Mouse (Mus musculus) kidney, postnatal 25 days (tissue): ENCODE results near the gene Prr22.

Source experiments
- DNase-seq, 2 experiments: peaks; one replicate each; pipeline ENCODE4 v3.0.0; 2021; ENCODE audit warnings: mixed read lengths in 2 of 2

The Prr22 gene

DNA sequence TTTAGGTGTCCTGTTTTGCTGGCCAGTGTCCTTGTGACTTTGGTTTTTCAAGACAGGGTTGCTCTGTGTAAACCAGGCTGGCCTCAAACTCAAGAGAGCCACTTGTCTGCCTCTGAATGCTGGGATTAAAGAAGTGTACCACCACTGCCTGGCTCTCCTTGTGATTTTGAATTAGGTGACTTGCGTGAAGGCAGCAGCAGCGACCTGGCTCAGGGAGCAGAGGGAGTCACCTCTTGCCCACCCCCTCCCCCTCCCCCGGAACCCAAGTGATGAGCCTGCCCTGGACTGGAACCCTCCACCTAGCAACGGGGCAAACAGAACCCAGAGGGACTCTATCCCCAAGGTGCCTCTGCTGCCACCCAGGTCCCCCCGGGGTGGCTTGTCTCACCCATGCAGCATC lies at the start of gene Prr22:
Gene Prr22, plus strand, starts transcription at position 301 of the 400 bp plus-strand sequence.
- DNase-seq: no peak

DNA sequence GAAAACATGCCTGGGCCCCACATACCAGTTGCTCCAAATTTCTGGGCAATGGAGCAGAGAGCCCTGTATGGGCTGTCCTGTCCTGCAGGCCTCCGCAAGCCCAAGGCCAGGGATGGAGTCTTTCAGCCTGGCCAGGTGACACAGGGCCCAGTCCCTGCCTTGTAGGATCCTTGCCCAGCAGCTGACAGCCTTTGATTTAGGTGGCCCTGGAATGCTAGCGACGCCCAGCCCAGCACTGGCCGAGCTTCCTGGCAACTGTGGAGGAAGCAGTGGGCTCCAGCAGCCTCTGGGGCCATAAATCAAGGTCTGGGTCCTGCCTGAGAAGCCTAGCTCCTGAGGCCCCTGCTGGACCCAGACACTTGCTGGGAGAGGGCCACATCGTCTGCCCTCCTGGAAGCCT lies 47.6 kb upstream of the Prr22 start:
- DNase-seq: peak; percentile 60 to 77

DNA sequence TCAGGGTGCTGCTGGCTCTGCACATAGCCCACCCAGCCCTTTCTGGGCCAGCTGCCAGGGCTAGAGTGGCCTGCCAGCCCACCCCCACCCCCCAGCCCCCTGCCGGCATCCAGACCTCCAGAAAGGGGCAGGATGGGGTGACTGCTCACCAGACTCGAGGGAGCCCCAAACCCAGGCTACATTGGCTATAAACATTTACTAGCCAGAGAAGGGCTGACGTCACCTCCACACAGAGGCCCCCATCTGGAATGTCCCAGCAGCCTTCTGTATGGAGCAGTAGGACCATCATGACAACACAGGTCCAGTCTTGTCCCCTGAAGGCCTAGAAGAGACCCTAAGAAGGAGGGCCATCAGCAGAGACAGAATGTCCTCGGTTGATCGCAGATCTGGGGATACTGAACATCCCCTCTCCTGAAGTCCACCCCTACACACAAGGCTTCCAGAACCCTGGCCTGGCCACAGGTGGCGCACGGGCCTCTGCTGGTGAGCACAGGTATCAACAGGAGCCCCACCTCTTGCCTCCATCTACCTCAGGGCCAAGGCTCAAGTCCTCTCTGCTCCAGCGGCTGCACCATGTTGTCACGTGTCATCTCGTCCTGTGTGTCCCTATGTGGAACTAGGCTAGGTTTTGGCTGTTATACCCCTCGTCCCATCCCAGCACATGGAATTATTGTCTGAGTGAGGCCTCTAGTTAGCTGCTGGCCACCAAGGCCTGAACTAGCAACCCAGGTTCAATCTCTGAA lies 46.5 kb upstream of the Prr22 start:
- no peak for DNase-seq

DNA sequence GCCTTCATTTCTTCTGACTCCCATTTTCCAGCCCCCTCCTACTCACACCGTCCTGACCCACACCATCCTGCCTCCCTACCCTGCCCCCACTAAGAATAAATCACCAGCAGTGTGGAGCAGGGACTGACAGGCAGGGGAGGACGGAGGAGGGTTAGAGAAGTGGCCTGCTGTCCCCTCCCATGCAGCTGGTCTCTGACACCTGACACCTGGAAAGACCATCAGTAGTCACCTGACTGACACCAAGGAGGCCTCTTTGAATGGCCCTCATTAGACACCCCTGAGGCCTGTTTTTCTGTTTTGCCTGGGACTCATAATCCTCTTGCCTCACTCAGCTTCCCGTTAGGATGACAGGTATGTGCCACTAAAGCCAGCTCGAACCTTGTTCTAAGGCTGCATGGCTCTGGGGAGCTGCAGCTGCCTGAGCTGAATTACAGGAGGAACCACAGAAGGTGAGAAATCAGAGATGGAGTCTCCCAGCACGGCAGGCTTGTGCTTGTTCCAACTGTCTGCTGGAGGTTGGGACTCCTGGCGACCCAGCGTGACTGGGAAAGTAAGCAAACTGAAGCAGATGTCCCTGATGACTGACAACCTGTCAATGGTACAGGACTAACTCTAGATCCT lies 42.9 kb upstream of the Prr22 start:
- no peak for DNase-seq

DNA sequence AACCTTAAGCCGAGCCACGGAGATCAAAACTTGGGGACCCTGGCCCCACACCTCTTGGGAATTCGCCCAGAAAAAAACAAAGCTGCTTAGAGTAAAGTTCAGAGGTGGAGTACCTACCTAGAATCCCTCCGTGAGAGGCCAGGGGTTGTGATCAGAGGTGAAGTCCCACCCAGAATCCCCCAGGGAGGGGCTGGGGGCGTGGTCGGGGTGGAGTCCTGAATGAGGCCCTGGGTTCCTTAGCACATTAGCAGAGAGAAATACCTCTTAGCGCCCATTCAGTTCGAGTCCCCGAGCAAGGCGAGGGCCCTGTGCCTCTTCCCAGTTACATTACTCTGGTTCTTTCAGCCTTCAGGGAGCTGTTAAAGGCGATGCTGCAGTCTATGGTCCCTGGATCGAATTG lies 42.4 kb upstream of the Prr22 start:
- DNase-seq: no peak

DNA sequence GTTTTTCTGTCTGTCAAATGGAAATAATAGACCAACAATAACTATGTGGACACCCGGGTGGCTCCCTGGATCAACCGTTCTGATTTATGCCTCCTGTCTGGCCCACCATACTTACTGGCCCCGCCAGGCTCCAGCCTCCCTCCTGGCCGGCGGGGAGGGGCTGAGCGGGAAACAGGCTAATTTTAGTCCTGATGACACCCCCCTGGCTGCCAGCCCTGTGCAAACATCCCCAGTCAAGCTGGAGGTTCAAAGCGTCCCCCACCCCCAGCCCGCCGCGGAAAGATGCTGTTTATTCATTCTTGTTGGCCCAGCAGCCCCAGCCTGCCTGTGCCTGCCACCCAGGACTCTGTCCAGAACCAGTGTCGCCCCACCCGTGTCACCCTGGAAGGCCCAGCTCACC lies 41.9 kb upstream of the Prr22 start:
- peak in 1 of 2 experiments; percentile 56 for DNase-seq

DNA sequence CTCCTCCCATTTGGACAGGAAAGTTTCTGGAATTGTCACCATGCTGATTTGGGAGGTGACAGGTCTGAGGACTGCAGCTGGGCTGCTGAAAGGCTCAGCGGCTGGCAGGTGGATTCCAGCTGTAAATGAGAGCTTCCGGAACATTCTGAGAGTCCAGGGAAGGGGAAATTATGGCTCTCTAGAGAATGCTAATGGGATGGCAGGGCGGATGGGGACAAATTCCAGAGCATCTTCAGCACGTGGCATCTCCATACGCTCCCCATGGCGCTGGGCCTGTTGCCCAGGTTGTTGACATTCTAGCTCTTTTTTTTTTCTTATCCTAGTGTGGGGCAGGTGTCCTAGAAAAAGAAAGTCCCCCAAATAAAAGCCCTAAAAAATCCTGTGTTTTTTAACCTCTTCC lies 40.9 kb upstream of the Prr22 start:
- DNase-seq: peak; percentile 21 to 69

DNA sequence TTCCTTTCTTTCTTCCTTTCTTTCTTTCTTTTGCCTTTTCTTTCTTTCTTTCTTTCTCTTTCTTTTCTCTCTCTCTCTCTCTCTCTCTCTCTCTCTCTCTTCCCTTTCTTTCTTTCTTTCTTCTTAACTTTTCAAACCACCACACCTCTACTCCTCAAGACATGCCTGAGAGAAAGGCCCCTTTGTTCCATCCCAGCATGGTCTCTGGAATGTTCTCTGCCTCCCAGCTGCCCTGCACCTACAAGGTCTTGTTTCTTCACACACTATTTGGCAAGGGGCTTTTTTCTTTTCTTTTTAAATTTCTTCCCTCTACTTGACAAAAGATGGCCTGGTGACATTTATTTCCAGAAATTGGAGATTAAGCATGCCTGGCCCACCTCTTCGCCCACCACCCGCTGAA lies 40.4 kb upstream of the Prr22 start:
- DNase-seq: no peak

DNA sequence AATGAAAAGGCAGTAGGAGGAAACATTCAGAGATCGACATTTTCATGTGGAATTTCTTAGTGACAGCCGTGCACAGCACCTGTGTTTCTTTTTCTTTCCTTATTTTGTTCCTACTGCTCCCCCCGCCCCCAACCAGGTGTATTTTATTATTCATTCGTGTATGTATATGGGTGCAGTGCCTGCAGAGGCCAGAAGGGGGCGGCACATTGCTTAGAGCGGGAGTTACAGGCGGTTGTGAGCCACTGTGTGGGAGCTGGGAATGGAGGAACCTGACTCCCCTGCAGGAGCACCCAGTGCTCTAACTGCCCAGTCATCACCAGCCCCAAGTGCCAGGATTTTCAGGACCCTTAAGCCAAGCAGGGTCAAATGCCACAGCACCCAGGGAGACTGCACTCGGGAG lies 33.5 kb upstream of the Prr22 start:
- no peak for DNase-seq

DNA sequence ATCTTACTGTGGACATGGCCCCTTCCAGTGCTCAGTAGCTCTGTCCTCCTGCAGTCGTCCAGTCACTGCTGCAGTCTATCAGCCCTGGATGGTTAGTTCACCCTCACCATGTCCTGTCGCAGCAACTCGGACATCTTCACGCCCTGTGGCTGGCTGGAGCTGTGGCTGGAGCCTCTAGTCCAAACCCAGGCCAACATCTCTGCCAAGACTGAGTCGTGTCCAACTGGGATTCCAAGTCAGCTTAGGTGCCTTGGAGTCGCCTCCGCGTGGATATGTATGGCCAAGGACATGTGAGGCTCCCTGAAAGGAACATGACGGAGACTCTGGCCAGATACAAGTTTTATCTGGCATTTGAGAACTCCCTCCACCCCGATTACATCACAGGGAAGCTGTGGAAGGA lies 31.8 kb upstream of the Prr22 start:
- DNase-seq: no peak

DNA sequence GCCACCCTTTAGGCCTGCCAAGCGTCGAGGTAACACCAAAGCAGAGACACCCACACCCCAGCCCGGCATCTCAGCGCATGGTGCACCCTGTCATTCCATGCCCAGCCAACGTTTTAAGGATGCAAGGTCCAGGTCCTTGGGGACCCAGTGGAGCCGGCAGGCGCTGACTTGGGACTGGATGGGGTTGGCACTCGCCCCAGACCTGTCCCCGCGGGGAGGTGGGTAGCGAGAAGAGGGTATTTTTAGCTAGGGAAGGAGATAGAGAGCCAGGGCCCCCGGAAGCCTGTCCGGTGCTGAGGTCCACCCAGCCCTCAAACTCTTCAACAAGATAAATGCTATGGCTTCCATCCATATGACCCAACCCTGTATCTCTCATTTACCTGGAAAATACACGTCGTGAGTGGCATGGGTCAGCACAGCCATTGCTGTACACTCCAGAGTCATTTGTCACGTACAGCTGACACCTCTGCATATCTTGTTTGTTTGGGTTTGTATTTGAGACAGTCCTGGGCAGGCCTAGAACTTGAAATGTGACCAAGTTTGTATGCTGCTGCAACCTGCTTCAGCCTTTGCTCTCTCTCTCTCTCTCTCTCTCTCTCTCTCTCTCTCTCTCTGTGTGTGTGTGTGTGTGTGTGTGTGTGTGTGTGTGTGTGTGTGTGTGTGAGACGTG lies 29.8 kb upstream of the Prr22 start:
- no peak for DNase-seq

DNA sequence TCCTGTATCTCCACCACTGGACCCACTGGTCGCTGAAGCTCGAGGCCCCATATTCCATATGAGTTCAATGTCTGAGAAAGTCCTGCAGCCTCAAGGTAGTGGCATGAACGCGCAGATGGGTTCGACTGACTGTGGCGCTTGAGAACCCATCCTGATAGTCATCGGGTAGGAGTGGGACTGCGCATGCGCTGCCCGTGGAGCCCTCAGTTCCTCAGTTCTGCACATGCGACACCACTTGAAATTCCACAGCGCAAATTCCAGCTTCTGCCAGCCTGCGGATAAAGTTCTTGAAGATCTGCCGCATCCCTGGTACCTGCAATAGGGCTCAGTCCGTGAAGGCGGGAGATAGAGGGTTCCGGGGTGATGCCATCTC lies 29.3 kb upstream of the Prr22 start:
- no peak for DNase-seq

DNA sequence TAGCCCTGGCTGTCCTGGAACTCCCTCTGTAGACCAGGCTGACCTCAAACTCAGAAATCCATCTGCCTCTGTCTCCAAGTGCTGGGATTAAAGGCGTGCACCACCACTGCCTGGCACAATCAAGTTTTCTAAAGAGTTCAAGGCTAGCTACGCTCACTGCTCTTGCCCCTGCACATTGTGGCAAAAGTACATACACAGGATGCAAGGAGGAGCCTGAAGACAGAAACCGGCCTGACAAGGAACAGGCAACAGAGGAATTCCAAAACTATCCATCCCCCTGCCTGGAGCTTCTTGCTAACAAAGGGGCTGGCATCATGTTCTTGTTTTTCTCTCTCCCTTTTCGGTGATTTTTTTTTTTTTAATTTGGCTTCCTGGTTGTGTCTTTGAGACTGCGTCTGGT lies 25.9 kb upstream of the Prr22 start:
- DNase-seq: no peak

DNA sequence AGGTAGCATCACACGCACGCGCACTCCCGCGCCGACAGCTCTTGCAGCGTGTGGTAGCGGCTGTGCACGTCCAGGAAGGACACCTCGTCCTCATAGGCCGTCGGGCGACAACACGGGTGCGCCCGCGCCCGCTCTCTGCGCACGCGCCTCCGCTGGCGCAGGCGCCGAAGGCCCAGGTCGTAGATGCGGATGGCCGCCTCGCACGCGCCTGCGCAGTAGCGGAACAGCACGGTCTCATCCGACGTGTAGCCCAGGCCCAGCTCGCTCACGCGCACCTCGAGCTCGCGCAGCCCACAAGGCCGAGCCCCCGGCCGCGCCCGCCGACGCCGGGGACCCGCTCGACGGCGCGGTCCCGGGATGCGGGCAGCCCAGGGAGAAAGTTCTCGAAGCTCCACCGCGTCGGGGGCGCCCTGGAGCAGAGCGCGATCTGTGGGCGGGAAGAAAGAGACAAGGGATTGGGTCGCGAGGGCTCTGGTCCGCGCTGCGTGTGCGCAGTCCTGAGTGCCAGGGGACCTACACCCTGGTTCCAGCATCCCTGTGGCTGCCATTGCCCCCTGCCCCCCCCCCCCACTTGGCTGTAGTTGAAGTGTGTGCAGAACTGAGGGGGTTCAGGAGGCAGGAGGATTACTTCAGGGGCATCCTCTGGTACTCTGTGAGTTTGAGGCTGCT lies 18.5 kb upstream of the Prr22 start:
- DNase-seq: peak; percentile 40 to 81

DNA sequence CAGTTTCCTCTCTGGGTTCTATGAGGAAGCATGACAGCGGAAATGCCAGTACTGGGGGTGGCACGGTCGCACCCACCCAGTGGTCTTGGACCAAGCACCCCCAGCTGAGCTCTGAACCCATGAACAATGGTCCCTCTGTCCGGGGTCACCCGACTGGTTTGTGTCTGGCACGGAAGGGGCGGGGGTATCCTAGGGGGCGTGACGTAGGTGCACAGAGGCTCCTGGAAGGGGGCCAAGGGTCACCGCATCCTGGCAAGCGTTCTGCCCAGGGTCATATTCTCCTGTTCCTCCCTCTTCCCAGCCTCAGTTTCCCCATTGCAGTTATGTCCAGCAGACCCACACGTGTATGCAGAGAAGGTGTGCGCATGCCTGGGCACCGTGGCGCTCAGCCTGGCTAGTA lies 16.6 kb upstream of the Prr22 start:
- DNase-seq: peak in 1 of 2 experiments; percentile 42

DNA sequence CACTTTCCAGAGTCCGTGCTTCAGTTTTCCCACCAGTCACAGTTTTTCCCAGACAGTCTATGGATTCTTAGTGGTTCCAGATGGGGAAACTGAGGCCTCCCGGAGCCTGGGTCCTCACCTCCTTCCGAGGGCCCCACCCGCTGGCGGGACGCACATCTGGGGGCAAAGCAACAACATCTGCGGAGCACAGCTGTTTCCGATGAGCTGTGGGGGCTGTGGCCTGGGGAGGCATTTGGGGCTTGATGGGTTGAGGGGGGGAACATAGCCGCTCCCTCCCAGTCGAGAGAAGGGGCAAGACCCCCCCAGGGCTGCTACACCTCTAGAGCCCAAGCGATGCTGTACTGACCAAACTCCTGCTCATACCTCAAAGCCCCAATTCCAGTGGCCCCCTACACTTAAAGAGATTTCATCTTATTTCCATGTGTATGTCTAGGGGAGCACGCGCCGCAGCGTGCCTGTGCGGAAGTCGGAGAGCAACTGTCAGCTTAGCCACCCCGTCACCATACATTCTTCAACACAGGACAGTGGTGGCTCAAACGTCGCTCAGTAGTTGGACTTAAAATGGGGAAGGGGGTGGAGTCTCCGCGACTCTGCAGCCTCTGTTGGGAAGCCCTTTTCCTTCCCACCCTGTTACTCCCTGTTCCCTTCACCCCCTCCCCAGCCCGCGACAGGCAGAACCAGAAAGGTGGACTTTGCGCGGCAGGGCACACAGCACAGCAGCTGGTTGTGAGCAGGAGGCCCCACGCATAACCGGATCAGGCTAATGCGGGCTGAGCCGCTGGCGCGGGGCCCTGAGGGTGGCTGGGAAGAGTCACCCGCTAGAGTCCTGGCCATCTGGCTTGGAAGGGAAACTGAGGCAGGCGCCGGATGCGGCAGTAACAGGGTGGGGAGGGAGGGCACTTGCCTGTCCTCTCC lies 15.5 kb upstream of the Prr22 start:
- DNase-seq: peak; percentile 31 to 71

DNA sequence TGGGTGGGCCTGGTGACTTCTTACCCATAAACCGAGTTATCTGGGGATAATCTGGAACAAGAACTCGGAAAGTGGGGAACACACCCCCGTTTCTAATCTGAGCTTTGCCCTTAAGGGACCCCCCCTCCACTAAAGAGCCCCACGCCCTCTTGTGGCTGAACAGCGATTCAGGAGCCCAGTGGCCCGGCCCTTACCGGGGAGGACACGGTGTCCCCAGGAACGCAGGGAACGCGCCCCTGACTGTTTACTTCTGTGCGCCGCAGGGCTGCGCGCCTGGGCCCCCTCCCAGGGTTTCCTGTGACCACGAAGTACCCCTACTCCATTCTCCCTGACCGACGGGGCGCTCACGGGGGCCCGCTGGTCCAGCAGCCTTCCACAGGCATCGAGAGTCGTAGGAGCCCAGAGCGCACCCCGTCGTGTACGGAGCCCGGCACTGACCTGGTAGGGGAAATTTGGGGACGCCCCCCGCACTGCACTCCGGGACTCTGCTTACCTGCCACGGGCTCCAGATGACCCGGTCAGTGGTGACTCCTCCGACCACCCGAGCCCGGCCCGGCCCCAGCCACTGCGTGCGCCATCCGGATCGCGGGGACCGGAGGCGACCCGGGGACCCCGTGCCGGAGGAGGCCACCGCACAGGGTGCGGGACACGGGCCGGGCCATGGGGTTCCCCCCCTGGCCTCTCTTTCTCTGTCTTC lies 13.2 kb upstream of the Prr22 start:
- peak; percentile 52 to 74 for DNase-seq

DNA sequence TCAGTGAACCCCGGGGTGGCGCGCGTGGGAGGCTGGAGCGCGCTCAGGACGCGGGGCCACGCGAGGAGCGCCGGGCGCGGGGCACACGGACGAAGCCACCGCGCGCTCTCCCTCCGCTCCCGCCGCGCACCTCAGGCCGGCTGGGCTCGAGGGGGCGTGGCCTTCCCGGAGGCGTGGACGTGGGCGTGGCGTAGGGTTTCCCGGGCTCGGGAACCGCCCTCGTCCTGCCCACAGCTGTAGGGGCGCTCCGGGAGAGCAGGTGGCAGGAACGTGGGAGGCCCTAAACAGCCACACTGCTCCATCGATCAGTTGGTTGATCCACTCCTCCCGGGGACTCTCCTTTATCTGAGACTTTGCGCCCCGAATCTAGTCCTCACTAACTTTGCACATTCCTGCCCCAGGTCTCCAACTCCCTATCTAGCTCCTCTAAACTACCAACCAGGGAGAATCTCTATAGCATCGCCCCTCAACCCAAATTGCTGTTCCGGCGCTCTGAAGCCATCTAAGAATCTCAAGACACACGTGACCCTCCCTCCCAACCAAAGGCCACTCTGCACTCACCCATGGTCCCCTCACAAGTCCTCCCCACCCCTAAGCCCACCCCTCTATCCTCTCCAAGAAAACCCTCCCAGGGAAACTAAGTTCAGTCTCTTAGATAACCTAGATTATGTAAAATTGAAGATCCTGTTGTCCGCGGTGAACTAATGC lies 12.5 kb upstream of the Prr22 start, which contains the start of gene Nrtn:
Gene Nrtn, minus strand, starts transcription at position 115 of the 708 bp plus-strand sequence.
- DNase-seq: peak; percentile 95 to 96

DNA sequence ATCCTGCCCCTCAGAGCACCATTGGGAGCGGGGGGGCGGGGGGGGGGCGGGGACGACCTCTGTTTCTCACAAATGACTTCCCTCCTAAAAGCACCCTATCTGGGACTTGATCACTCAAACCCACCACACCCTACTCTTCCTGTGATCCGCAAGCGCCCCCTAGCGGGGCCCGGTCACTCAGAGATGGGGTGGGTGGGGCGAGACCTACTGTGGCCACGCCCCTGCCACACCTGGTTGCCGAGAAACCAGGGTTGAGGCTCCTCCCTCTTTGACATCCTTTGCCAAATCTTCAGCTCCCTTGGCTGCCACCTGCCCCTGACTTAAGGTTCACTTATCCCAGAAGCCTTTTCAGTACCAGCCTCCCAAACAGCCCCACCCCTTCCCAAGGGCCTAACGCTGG lies 11.9 kb upstream of the Prr22 start:
- peak; percentile 83 to 88 for DNase-seq

DNA sequence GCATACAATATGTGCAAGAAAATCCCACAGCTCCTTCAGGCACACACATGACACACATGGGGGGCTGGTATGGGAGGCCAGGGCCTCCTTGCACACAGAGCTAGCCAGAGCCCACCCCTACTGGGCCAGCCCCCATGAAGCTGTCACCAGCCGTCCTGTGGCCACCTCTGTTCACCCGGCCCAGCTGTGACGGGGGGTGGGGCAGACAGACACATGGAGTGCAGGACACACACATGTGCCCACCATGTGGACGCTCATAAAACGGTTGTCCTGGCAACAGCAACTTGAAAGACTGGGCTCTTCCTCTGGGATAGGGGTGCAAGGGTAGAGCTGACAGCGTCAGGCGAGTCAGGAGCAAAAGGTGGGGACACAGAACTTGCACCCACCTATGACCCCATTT lies 10.8 kb upstream of the Prr22 start:
- peak in 1 of 2 experiments; percentile 46 for DNase-seq

DNA sequence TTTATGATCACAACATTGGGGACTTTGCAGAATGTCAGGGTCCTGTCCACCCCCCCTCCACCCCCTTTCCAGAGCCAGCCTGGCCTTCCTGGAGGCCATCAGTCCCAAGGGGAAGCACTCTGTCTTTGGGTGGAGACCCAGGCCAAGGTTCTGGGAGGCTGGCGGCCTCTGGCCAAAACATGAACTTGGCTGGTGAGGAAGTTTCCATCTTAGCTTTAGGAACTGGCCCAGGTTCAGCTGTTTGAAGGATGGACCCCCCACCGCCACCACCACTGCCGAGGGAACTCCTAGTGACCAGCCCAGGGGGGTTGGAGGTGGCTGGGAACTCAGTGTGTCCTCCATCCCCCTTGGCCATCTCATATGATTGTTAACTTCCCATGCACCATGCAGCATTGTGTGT lies 9.0 kb upstream of the Prr22 start:
- DNase-seq: no peak
